Mouse (Mus musculus) T-helper 1 cell (primary cell): ENCODE measurements around the gene Serinc1.

Source experiments
- in situ Hi-C: fragments of 300-600 bp; cut with MboI, MseI; formaldehyde crosslinking; loops from one replicate; pipeline ENCODE4 v1.15.1; 2025; ENCODE audit warnings: high pct_unique_total_duplicates

The Serinc1 gene

DNA sequence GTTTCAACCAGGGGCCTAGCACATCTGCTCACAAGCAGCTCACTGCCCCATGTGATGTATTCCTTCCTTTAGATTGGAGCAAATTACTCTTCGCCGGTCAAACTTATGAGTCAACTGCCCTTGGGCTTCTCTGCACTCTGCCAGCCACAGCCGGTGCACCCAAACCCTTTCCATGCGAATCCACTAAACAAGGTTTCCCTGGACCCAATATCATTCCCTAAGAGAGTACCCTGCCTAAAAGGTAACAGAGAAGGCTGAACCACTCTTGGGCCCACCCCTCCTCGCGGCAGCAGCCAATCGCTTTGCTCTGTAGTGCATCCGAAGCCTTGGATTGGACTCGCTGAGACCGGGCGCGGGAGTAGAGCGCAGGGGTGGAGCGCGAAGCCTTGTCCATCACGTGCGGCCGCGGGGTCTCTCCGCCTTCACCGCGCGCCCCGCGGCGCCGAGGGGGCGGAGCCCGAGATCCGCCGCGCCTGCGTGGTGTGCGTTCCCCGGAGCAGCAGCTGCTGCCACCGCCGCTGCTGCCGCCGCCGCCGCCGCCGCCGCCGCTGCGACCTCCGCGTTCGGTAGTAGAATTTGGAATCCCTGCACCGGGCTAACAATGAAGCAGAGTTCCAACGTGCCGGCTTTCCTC lies 46.3 kb downstream of the Serinc1 start, which contains the start of gene Hsf2:
Gene Hsf2 (plus strand): TSS at position 478 of the 634 bp plus-strand sequence.
- in situ Hi-C loops: loop anchor here (5.0 kb wide), 1 partner anchor 41 kb away; no protein-coding TSS in a partner anchor

DNA sequence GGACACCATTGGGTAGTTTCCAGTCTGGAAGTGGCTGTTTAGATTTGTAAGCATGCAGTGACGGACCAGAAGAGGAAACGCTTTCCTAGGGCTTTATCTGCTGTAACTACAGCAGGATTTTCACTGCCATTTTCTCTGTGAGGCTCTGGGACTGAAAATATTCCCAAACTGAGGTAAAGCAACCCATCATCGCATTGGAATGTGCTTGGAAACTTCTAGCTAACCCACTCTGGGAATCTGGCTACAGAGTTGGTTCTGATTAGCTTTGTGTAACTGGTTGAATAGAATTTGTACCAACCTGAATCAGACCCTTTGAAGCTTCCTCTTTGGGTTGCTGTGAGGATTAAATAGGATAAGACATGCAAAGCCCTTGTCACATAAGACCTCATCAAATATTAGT lies 47.6 kb downstream of the Serinc1 start:
- in situ Hi-C loops: loop anchor here (5.0 kb wide), 1 partner anchor 43 kb away; no protein-coding TSS in a partner anchor

DNA sequence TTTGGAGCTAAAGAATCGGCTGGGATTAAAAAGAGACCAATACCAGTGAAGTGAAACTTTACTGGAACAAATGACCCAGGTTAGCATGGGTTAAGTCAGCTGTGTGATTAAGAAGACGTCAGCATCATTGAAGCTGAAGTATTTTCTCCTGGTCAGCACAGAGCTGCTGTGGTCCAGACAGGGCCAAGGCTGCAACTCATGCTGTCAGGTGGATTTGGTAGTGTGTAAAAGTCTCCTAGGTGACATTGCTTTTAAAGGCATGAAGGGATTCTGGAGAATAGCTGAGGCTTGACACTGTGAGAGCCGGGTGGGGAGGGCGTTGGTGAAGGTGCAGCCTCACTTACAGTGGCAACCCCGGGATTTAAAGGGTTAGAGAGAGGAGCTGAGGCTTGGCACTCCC lies 50.6 kb downstream of the Serinc1 start:
- in situ Hi-C loops: no loop called here

DNA sequence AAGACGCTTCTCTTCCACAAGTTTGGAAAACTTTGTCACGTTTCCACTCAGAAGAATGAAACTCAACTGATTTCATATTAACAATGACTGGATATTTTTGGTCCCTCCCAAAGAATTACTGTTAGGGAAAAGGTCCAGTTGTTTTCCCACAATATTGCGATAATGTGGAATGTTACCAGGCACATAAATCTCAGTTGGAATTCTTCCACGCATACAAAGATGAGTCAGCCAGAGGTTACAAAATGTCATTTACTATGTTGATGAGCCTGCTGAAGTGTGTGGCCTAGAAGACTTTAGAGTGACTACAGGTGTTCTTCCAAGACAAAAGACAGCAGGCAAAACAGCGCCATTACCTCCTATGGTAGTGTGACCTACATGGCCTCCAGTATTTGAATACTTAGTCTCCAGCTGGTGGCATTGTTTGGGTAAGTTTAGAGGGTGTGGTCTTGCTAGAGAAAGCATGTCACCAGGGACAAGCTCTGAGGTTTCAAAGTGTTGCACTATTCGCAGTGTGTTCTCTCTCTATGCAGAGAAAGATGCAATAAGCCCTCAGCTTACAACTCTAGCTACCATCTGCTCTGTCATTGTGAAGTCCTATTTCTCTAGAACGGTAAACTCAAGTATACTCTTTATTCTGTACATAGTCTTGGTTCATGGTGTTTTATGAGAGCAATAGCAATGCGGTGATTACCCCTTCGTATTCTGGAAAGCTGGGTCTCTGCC lies 55.0 kb downstream of the Serinc1 start:
- in situ Hi-C loops: no loop called here
